Comparison of ENCODE assay signal across 10 mouse cellular contexts in the genomic region with DNA sequence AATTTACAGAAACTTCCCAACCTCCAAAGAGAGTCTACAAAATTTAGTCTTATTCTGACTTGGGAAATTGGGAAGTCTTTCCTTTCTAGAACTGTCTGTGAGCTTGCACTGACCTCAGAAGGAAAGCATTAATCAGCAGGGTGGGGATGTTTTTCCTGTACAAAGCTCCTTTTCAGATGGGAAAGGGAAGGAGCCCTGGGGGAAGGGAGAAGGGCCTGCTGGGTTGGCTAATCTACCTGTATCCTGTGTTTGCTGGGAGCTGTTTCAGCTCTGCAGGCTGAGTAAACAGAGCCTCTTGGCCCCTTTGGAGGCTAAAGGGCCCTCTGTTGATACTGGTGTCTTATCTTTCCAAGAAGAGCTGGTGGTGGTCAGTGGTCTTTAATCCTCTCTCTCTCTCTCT. TPM values are rescaled to one million over a fixed set of nuclear protein-coding genes. Genes with fewer than 3 reads are reported as not detected.
DNase-seq lines count a peak whose midpoint lies in the region; ATAC-seq and TF ChIP-seq lines count a peak whose summit lies in the region.
"Had no signal": no experiment of that assay in that cellular context is flagged by ENCODE, and none has a peak within 500 bp of the region (broad histone marks: within the 10 kb centered on the region; RNA-seq: fewer than 3 reads in every experiment).

No protein-coding gene starts in this region.

- no peak overlapping the region for H3K27ac ChIP-seq in liver, embryonic 11.5 days (ENCODE audit: low read depth, low read length)
- H3K27ac ChIP-seq in heart, embryonic 12.5 days (ENCODE audit: poor library complexity, severe bottlenecking) = no peak overlapping the region
- peak overlapping the region; percentile 1; the same call in 1 of the 2 replicates for H3K27ac ChIP-seq in kidney, embryonic 16.5 days (ENCODE audit: low read length)
- H3K27ac ChIP-seq in stomach, embryonic 16.5 days (ENCODE audit: low read length) = peak overlapping the region; percentile 17; the same call in 1 of the 2 replicates
- no peak overlapping the region for H3K27ac ChIP-seq in midbrain, postnatal 0 days (ENCODE audit: low read depth, low read length)

- no peaks in the 10 kb centered on the region; the same call in 1 of the 2 replicates for H3K36me3 ChIP-seq in liver, embryonic 11.5 days (ENCODE audit: control insufficient read depth, insufficient read depth, low read length)
- peaks cover 3% of the 10 kb centered on the region for H3K36me3 ChIP-seq in heart, embryonic 12.5 days
- peaks cover 3% of the 10 kb centered on the region for H3K36me3 ChIP-seq in kidney, embryonic 16.5 days (ENCODE audit: insufficient read depth, low read length)
- H3K36me3 ChIP-seq in stomach, embryonic 16.5 days (ENCODE audit: control insufficient read depth, insufficient read depth, low read length) = no peaks in the 10 kb centered on the region
- no peaks in the 10 kb centered on the region for H3K36me3 ChIP-seq in midbrain, postnatal 0 days (ENCODE audit: insufficient read depth, low read length)

- ATAC-seq in liver, embryonic 11.5 days (replicated peaks; ENCODE audit: low FRiP score) = 0 out of 2 replicates have a peak, but pooled peaks have one; percentile 30
- ATAC-seq in heart, embryonic 12.5 days (ENCODE audit: insufficient number of reproducible peaks, low FRiP score) = peak; percentile 49; the same call in 1 of the 2 replicates
- no peak for ATAC-seq in kidney, embryonic 16.5 days (ENCODE audit: low FRiP score, low TSS enrichment)
- peak; percentile 83 for ATAC-seq in stomach, embryonic 16.5 days (ENCODE audit: insufficient read depth, low FRiP score)
- ATAC-seq in midbrain, postnatal 0 days (ENCODE audit: low FRiP score) = no peak
- ATAC-seq: midbrain, embryonic 16.5 days had no signal

- no peak overlapping the region for H3K9ac ChIP-seq in liver, embryonic 11.5 days (ENCODE audit: low read depth, low read length)
- no peak overlapping the region for H3K9ac ChIP-seq in heart, embryonic 12.5 days
- no peak overlapping the region for H3K9ac ChIP-seq in kidney, embryonic 16.5 days (replicated peaks; ENCODE audit: low read length)
- H3K9ac ChIP-seq in stomach, embryonic 16.5 days (ENCODE audit: low read length) = no peak overlapping the region
- no peak overlapping the region for H3K9ac ChIP-seq in midbrain, postnatal 0 days (replicated peaks; ENCODE audit: low read length, poor library complexity, severe bottlenecking)

- H3K4me3 ChIP-seq in liver, embryonic 11.5 days (ENCODE audit: low read depth, low read length) = no peak overlapping the region
- H3K4me3 ChIP-seq in heart, embryonic 12.5 days = no peak overlapping the region
- H3K4me3 ChIP-seq in kidney, embryonic 16.5 days (ENCODE audit: low read length) = no peak overlapping the region
- H3K4me3 ChIP-seq in stomach, embryonic 16.5 days (replicated peaks; ENCODE audit: low read length) = no peak overlapping the region
- H3K4me3 ChIP-seq in midbrain, postnatal 0 days (ENCODE audit: low read depth, low read length) = no peak overlapping the region

- TF ChIP-seq CTCF in midbrain, postnatal 0 days (IDR thresholded peaks at IDR 0.05) = no peak

- no peaks in the 10 kb centered on the region for H3K27me3 ChIP-seq in liver, embryonic 11.5 days (replicated peaks; ENCODE audit: control insufficient read depth, insufficient read depth, low read length)
- 0 out of 2 replicates have a peak, but pooled peaks cover 5% of the 10 kb centered on the region for H3K27me3 ChIP-seq in heart, embryonic 12.5 days (replicated peaks)
- H3K27me3 ChIP-seq in kidney, embryonic 16.5 days (ENCODE audit: insufficient read depth, low read length) = no peaks in the 10 kb centered on the region
- H3K27me3 ChIP-seq in stomach, embryonic 16.5 days (ENCODE audit: control insufficient read depth, insufficient read depth, low read length) = no peaks in the 10 kb centered on the region
- H3K27me3 ChIP-seq in midbrain, postnatal 0 days (ENCODE audit: insufficient read depth, low read length) = peaks cover 5% of the 10 kb centered on the region; the same call in 1 of the 2 replicates

- no peaks in the 10 kb centered on the region for H3K4me1 ChIP-seq in liver, embryonic 11.5 days (replicated peaks; ENCODE audit: control insufficient read depth, insufficient read depth, low read length)
- peaks cover 15% of the 10 kb centered on the region for H3K4me1 ChIP-seq in heart, embryonic 12.5 days (replicated peaks)
- no peaks in the 10 kb centered on the region for H3K4me1 ChIP-seq in kidney, embryonic 16.5 days (ENCODE audit: insufficient read depth, low read length)
- H3K4me1 ChIP-seq in stomach, embryonic 16.5 days (ENCODE audit: control insufficient read depth, insufficient read depth, low read length) = peaks cover 15% of the 10 kb centered on the region; the same call in 1 of the 2 replicates
- H3K4me1 ChIP-seq in midbrain, postnatal 0 days (ENCODE audit: insufficient read depth, low read length) = no peaks in the 10 kb centered on the region; the same call in 1 of the 2 replicates

- H3K9me3 ChIP-seq in liver, embryonic 11.5 days (ENCODE audit: control insufficient read depth, low read length) = no peaks in the 10 kb centered on the region
- no peaks in the 10 kb centered on the region for H3K9me3 ChIP-seq in heart, embryonic 12.5 days (replicated peaks)
- no peaks in the 10 kb centered on the region for H3K9me3 ChIP-seq in kidney, embryonic 16.5 days (ENCODE audit: low read length)
- no peaks in the 10 kb centered on the region for H3K9me3 ChIP-seq in stomach, embryonic 16.5 days (replicated peaks; ENCODE audit: control insufficient read depth, low read length)
- no peaks in the 10 kb centered on the region for H3K9me3 ChIP-seq in midbrain, postnatal 0 days (ENCODE audit: low read length)

- no peak overlapping the region for H3K4me2 ChIP-seq in liver, embryonic 11.5 days
- no peak overlapping the region for H3K4me2 ChIP-seq in heart, embryonic 12.5 days
- no peak overlapping the region for H3K4me2 ChIP-seq in kidney, embryonic 16.5 days (replicated peaks; ENCODE audit: low read depth, low read length)
- H3K4me2 ChIP-seq in stomach, embryonic 16.5 days (ENCODE audit: low read depth, low read length) = no peak overlapping the region
- H3K4me2 ChIP-seq in midbrain, postnatal 0 days (ENCODE audit: low read depth, low read length, poor library complexity, severe bottlenecking) = no peak overlapping the region

- DNase-seq in liver, embryonic 11.5 days (ENCODE audit: low spot score) = no peak
- DNase-seq in liver = no peak
- DNase-seq in urinary bladder, postnatal 14 days (ENCODE audit: low spot score) = no peak
- DNase-seq in layer of hippocampus, adult 9-11 months = no peak
- no peak for DNase-seq in midbrain, postnatal 0 days (ENCODE audit: low spot score)

RNA-seq across cellular contexts. Expression of a gene that starts 13.0 kb away (rescaled TPM):
- 0.10 and 0.18 TPM in 2 replicates for polyA plus RNA-seq in liver, embryonic 11.5 days (2014; fragmentation: Nextera tagmentation; extraction: Ambion mirVana)
- 0.04 and 0.05 TPM in 2 replicates for polyA plus RNA-seq in heart, embryonic 12.5 days (2016; fragmentation: Nextera tagmentation; extraction: Ambion mirVana)
- polyA plus RNA-seq in kidney, embryonic 16.5 days (2015; fragmentation: Nextera tagmentation; extraction: Ambion mirVana) = 0.13 and 0.45 TPM in 2 replicates
- polyA plus RNA-seq in stomach, embryonic 16.5 days (2015; fragmentation: Nextera tagmentation; extraction: Ambion mirVana) = 0.09 TPM in 2 replicates
- 0.22 and 1.6 TPM in 2 replicates for total RNA-seq in midbrain, postnatal 0 days (2014; rRNA removed)
- polyA plus RNA-seq in midbrain, postnatal 0 days (2015; fragmentation: Nextera tagmentation; extraction: Ambion mirVana) = 0.27 and 0.57 TPM in 2 replicates
- total RNA-seq: gastrocnemius, postnatal 4 days had no signal

RNA-seq across cellular contexts. Expression of a gene that starts 24.9 kb away (rescaled TPM):
- 22.6 and 23.0 TPM in 2 replicates for polyA plus RNA-seq in liver, embryonic 11.5 days (2014; fragmentation: Nextera tagmentation; extraction: Ambion mirVana)
- 14.7 and 16.2 TPM in 2 replicates for polyA plus RNA-seq in heart, embryonic 12.5 days (2016; fragmentation: Nextera tagmentation; extraction: Ambion mirVana)
- polyA plus RNA-seq in kidney, embryonic 16.5 days (2015; fragmentation: Nextera tagmentation; extraction: Ambion mirVana) = 20.5 and 23.3 TPM in 2 replicates
- 15.0 and 15.5 TPM in 2 replicates for polyA plus RNA-seq in stomach, embryonic 16.5 days (2015; fragmentation: Nextera tagmentation; extraction: Ambion mirVana)
- total RNA-seq in midbrain, postnatal 0 days (2014; rRNA removed) = 17.0 and 18.9 TPM in 2 replicates
- 7.2 and 8.7 TPM in 2 replicates for polyA plus RNA-seq in midbrain, postnatal 0 days (2015; fragmentation: Nextera tagmentation; extraction: Ambion mirVana)

Comparison
In these comparisons a context has a peak if more than half of its experiments do, and no peak if none do; other contexts are left out.
1. ATAC-seq: peak in liver, embryonic 11.5 days (single experiment), heart, embryonic 12.5 days (single experiment) and stomach, embryonic 16.5 days (single experiment); none in kidney, embryonic 16.5 days (single experiment) and midbrain, postnatal 0 days (single experiment).
2. H3K27ac ChIP-seq: peak in kidney, embryonic 16.5 days (single experiment) and stomach, embryonic 16.5 days (single experiment); none in liver, embryonic 11.5 days (single experiment), heart, embryonic 12.5 days (single experiment) and midbrain, postnatal 0 days (single experiment).